Mouse (Mus musculus) layer of hippocampus, postnatal 14 days (tissue): ENCODE results near the gene Pxmp4. TPM values are rescaled to one million over a fixed set of nuclear protein-coding genes. Genes with fewer than 3 reads are reported as not detected.
A peak's percentile ranks its signal among the peaks of the same experiment; 100 is the strongest.

Experiments used
- DNase-seq, 2 experiments: peaks; one replicate each; pipeline ENCODE4 v3.0.0; 2021 to 2022; ENCODE audit warnings: low spot score in 2 of 2, mixed read lengths in 1 of 2
- long read RNA-seq, 2 experiments: library from polyadenylated mRNA; stranded (forward); transcript quantifications; one replicate each; pipeline ENCODE4 v2.0.0; 2021
- total RNA-seq, 2 experiments: library from RNA; stranded (reverse); gene quantifications; 2 replicates each; pipeline ENCODE4 v1.2.3; 2021

Pxmp4 gene
- total RNA-seq: 10 to 100 TPM; 17.2 to 19.8 TPM
- long read RNA-seq, experiment 1, transcript Pxmp4-201 (4 exons, 2,789 nt): major isoform, 20 of 25 reads
- long read RNA-seq, experiment 1, partial matches to known transcripts: 0 of 25 reads
- long read RNA-seq, experiment 1, other reads (novel, unspliced or antisense): 3 of 25 reads
- long read RNA-seq, experiment 2, transcript Pxmp4-201 (4 exons, 2,789 nt): major isoform, 28 of 31 reads
- long read RNA-seq, experiment 2, partial matches to known transcripts: 0 of 31 reads
- long read RNA-seq, experiment 2, other reads (novel, unspliced or antisense): 2 of 31 reads

GRCm38 (mm10) chr2:154603638-154604153 lies at the start of gene Pxmp4:
Gene Pxmp4, minus strand, starts transcription at chr2:154603708.
- DNase-seq: peak; percentile 99 to 100

DNA sequence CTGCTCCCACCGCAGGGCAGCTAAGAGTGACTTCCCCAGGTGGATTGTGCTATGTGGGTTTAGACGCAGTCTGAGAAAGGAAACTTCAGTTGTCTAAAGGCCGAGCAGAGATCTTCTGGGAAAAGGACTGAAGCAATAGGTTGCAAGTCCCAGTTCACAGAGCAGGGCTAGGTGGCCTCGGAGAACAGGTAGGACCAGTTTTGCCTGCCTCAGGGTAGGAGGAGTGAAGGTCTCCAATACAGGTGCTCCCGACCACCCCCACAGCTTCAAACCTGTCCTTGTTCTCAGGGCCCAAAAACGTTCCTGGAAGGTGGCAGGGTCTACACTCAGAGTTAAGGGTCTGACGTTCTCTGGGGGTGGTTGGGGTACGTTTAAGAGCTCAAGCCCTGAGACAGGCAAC lies 47.9 kb upstream of the Pxmp4 start, which contains the start of gene Chmp4b:
TSS of gene Chmp4b (plus strand) at position 343 of the 400 bp plus-strand sequence.
- DNase-seq: no peak

- DNase-seq: no peak
Measured at GRCm38 (mm10) chr2:154650404-154650803, 46.9 kb upstream of the Pxmp4 start.

DNA sequence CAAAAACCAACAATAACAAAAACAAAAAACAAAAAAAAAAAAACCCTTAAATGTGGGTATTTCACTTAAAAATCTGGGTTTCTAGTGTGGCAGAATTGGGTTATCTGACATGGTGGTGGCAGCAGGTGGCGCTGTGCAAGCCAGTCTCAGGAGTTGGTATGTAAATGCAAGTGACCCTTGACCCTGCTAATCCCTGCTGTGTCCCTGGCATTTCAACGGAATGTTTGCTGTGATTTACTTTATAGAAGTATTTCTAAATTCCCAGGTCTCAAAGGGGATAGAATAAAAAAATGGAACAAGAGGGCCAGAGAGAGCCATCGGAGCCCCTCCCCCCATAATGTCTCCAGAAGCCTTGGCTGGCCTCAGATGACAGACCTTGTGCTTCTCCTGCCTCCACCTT lies 44.6 kb upstream of the Pxmp4 start:
- DNase-seq: no peak

DNA sequence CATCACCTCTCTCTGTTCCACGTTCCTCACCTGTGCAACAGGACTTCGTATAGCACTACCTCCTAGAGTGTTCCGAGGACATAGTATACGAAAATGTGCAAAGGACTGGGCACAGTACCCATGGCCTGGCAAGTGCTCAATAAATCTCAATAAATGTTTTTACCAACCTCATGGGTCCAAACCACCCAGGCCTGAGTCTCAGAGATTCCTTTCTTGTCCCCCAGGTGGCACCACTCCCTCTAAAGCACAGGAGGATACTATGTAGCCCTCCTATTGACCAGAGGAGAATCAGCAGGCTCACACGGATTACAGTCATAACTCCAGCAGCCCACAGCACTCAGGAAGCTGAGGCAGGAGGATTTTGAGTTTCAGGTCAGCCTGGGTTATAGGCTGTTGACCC lies 43.1 kb upstream of the Pxmp4 start:
- peak; percentile 24 to 28 for DNase-seq

GRCm38 (mm10) chr2:154642712-154643385 lies 39.3 kb upstream of the Pxmp4 start:
- no peak for DNase-seq

DNA sequence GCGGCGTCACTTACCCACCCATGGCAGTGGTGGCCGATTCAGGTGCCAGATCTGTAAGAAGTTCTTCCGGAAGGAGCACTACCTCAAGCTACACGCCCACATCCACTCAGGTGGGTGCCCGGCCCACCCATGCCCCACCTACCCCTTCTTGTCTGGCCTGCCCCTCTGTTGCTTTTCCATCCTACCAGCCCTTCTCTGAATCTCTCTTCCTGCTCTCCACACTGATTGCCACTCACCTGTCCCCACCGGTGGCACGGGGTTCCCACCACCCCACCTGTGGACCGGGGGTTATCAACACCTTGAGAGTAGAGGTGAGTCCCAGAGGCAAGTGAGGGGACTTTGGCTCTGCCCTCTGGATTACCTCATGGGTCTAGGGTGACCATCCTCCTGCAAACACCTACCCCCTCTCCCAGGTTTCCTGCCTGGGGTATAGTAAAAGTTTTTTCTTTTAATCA lies 38.5 kb upstream of the Pxmp4 start:
- DNase-seq: no peak

DNA sequence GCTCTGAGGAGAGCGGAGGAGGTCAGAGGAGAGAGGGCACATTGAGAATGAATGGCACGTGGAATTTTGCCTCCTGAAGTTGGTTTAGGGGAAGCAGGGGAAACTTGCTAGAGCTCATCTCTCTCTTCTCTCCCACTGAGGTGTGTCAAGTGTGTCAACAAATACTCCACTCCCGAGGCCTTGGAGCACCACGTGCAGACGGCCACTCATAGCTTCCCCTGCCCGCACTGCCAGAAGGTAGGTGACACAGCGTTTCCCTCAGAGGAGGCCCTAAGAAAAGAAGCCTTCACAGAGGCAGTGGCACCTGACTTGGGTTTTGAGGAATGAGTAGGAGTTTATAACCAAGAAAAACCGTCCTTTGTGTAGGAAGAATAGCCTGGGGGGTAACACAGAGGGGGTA lies 37.7 kb upstream of the Pxmp4 start:
- no peak for DNase-seq

- no peak for DNase-seq
Measured at GRCm38 (mm10) chr2:154639115-154639514, 35.6 kb upstream of the Pxmp4 start.

DNA sequence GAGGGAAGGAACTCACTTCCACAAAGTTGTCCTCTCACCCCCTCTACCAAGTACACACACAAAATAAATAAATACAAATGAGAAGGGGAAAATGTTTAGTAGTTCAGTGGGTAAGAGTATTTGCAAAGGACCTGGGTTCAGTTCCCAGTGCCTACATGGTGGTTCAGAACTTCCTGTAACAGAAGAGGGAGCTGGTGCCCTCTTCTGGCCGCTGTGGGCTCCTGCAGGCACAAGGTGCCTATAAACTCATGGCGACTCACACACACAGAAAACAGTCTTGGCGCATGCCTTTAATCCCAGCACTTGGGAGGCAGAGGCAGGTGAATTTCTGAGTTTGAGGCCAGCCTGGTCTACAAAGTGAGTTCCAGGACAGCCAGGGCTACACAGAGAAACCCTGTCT lies 35.0 kb upstream of the Pxmp4 start:
- DNase-seq: no peak

DNA sequence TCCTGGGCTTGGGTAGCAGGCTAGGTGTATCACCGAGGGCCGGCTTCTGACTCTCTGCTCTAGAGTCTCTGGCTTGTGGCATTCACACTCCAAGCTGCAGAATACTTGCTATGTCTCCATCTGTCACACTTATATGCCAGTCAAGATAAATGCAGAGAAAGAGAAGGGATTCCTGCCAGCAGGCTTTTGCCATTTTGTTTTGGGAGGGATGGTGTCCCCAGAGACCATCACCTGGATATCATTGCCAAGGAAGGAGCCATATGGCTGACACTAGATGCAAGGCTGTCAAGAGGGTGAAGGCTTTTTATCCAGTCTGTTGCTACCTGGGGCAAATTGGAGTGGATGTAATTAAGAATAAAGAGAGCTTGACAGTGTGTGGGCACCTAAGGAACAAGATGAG lies 32.3 kb upstream of the Pxmp4 start:
- no peak for DNase-seq

DNA sequence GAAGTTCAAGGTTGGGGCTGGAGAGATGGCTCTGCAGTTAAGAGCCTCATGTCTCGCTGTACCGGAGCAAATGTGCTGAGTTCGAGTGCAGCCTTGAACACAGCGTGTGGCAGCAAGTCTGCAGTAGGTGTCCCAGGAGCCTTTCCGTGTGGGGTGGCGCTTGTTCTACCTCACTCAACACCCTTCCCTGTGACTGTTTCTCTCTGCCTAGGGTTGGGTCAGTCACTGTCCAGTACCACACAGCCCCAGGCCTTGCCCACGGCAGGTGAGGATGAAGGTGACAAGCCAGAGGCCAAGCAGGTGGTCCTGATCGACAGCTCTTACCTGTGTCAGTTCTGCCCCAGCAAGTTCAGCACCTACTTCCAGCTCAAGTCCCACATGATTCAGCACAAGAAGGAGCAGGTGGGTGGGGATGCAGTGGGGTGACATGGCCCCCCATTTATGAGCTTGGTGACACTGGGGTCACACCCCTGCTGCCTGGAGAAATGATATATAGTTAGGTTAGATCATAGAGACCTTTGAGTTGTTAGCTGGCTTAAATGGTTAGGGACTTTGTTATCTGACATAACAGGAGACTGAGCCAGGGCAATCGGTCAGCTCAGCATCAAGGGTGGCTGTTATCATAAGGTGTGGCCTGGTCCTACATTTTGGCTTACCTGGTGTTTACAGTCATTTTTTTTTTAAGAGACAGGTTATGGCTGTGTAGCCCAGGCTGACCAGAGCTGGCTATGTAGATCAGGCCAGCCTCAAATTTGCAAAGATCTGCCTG lies 30.6 kb upstream of the Pxmp4 start:
- no peak for DNase-seq

DNA sequence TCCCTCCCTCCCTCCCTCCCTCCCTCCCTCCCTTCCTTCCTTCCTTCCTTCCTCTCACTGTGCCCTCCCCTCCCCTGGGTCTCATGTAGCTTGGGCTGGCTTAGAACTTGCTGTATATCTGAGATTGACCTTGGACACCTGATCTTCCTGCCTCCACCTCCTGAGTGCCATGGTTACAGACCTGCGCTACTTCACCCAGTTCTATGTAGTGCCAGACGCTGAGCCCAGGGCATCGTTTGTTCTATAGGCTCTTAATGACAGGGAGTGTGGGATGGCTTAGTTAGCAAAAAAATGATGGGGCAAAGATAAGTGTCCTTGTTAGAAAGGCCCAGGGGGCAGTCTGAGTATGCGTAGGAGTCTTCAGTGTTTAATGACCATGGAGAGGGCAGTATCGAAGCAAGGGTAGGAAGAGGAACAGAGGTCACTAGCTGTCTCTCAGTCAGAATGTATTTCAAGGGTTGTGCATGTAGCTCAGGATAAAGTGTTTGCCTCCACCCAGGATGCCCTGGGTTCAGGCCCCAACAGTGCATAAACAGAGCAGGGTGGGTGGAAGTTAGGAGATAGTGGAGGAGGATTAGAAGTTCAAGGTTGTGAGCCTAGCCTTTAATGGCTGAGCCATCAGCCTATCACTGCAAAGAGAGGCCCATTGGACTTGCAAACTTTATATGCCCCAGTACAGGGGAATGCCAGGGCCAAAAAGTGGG lies 29.7 kb upstream of the Pxmp4 start:
- DNase-seq: no peak

DNA sequence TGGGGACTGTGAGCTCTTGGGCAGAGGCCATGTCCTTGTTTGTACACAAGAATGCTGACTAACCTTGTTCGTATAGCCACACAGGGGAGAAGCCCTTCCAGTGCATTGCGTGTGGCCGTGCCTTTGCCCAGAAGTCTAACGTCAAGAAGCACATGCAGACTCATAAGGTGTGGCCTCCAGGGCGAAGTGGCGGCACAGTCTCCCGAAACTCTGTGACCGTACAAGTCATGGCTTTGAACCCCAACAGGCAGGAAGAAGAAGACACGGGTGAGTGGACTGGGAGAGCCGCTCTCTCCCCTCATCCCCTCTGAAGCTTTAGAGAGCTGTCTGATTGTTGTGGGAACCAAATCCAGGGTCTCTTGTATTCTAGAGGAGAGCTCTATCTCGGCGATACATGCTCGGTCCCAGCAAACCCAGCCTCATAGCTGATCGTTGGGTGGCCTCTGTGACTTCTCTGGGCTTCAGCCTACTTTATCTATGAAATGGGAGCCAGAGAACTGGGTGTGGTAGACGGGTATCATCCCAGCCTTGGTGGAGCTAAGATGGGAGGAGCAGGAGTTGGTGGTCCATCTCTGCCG lies 28.8 kb upstream of the Pxmp4 start:
- no peak for DNase-seq

GRCm38 (mm10) chr2:154630531-154630930 lies 27.0 kb upstream of the Pxmp4 start:
- peak in 1 of 2 experiments; percentile 39 for DNase-seq

- DNase-seq: no peak
Measured at GRCm38 (mm10) chr2:154624137-154624536, 20.6 kb upstream of the Pxmp4 start.

GRCm38 (mm10) chr2:154621684-154622083 lies 18.2 kb upstream of the Pxmp4 start:
- no peak for DNase-seq

DNA sequence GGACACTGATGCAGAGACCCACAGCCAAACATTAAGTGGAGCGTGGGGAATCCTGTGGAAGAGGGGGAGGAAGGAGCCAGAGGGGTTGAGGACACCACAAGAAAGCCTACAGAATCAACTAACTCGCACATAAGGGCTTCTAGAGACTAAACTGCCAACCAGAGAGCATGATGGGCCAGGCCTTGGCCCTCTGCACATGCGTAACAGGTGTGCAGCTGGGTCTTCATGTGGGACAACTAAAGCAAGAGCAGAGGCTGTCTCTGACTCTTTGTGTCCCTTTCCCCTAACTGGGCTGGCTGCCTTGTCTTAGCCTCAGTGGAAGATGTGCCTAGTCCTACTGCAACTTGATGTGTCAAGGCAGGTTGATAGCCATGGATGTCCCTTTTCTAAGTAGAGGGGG lies 13.6 kb upstream of the Pxmp4 start:
- DNase-seq: no peak

DNA sequence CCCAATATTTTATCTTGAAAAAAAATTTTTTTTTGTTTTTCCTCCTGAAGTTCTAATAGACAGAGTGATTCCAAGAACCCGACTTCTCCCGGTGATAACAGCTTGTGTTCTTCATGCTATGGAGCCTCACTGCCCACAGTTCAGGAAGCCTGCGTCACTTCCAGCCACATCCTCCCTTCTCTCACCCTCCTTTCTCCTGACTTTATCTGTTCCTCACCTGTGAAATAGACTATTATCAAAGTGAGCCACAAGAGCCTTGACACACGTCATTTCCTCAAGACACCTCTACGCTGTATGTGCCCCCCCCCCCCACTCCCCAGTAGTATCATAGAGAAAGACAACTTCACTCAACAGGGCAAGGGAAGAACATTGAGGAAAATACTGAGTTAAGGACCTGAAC lies 12.2 kb upstream of the Pxmp4 start:
- DNase-seq: no peak

DNA sequence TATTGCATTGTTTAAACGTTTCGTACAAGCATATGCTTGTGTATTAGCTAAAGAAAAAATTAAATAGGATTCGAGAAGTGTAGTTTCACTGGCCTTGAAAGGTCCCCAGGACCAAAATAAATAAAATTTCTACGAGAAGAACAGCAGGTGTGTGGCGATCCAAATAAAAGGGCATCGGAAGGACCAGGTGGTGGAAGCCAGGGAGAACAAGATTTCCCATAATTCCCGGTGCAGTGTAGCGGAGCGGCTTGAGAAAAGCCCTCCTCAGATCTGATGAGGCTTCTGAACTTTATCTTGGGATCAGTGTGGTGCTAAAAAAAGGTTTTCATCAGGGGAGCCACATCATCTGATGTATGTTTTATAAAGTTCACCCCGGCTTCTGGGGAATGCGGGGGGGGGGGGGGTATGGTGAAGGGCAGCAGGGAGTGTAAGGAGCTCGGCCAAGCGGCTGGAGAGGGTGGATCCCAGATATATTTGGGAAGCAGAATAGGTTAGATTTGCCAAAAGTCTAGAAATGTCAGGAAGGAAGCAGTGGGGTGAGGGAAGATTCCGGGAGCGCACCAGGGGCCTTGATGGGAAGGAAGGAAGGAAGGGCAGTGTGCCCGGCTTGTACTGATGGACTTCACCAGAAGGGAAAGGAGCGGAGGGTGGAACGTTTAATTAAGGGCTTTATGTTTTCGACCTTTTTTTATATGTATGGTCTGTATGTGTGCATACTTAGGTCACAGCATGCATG lies 11.5 kb upstream of the Pxmp4 start:
- no peak for DNase-seq
